Mouse (Mus musculus): Measurements from ENCODE around the gene Corin. TPM values are rescaled to one million over a fixed set of nuclear protein-coding genes. Genes with fewer than 3 reads are reported as not detected.

Gene Corin
- polyA plus RNA-seq, 1 experiment from 2014 or later: 4.0 TPM

- Histone ChIP-seq H3K27me3 (no peaks in the 10 kb centered on the region), H3K9me3 (no peaks in the 10 kb centered on the region), H3K4me1 (no peaks in the 10 kb centered on the region), H3K4me2 (replicated peaks) (no peak overlapping the region), H3K4me3 (no peak overlapping the region), H3K27ac (no peak overlapping the region), H3K9ac (no peak overlapping the region), H3K36me3 (no peaks in the 10 kb centered on the region)
- 89% methylated on average over 11 of the region's 11 CpGs for WGBS
- no peak for ATAC-seq (ENCODE audit: low FRiP score, low read depth)
Observed at GRCm38 (mm10) chr5:72435085-72435484, 69.2 kb downstream of the Corin start.

- no peak for ATAC-seq (ENCODE audit: low FRiP score, low read depth)
- H3K4me1 ChIP-seq: no peaks in the 10 kb centered on the region
- WGBS: 72% methylated on average over 3 of the region's 3 CpGs
- no peaks in the 10 kb centered on the region for H3K9me3 ChIP-seq
- no peak overlapping the region for H3K27ac ChIP-seq
- H3K27me3 ChIP-seq: no peaks in the 10 kb centered on the region
- no peaks in the 10 kb centered on the region for H3K36me3 ChIP-seq
- no peak overlapping the region for H3K9ac ChIP-seq
- no peak overlapping the region for H3K4me3 ChIP-seq
- no peak overlapping the region for H3K4me2 ChIP-seq (replicated peaks)
Observed at GRCm38 (mm10) chr5:72431856-72432255, 72.4 kb downstream of the Corin start.

GRCm38 (mm10) chr5:72427556-72427955 lies 76.7 kb downstream of the Corin start:
- Histone ChIP-seq H3K9me3 (no peaks in the 10 kb centered on the region), H3K36me3 (no peaks in the 10 kb centered on the region), H3K4me3 (no peak overlapping the region), H3K27ac (no peak overlapping the region), H3K4me2 (replicated peaks) (no peak overlapping the region), H3K9ac (no peak overlapping the region), H3K27me3 (no peaks in the 10 kb centered on the region), H3K4me1 (no peaks in the 10 kb centered on the region)
- 80% methylated on average over 4 of the region's 4 CpGs for WGBS
- ATAC-seq (ENCODE audit: low FRiP score, low read depth): no peak

- Histone ChIP-seq H3K4me3 (no peak overlapping the region), H3K4me2 (replicated peaks) (no peak overlapping the region)
Observed at GRCm38 (mm10) chr5:72425342-72426010, 78.8 kb downstream of the Corin start.

GRCm38 (mm10) chr5:72411874-72412329 lies 92.4 kb downstream of the Corin start:
- WGBS: 53% methylated on average over 10 of the region's 10 CpGs
- Histone ChIP-seq H3K9ac (no peak overlapping the region), H3K27me3 (no peaks in the 10 kb centered on the region), H3K9me3 (no peaks in the 10 kb centered on the region), H3K4me3 (no peak overlapping the region), H3K4me1 (no peaks in the 10 kb centered on the region), H3K36me3 (no peaks in the 10 kb centered on the region), H3K4me2 (replicated peaks) (no peak overlapping the region), H3K27ac (no peak overlapping the region)
- no peak for ATAC-seq (ENCODE audit: low FRiP score, low read depth)

More at GRCm38 (mm10) chr5:72425342-72426010, 78.8 kb downstream of the Corin start:
- no peaks in the 10 kb centered on the region for H3K27me3 ChIP-seq
- H3K27ac ChIP-seq: no peak overlapping the region
- H3K9ac ChIP-seq: no peak overlapping the region
- ATAC-seq (ENCODE audit: low FRiP score, low read depth): no peak
- no peaks in the 10 kb centered on the region for H3K9me3 ChIP-seq
- no peaks in the 10 kb centered on the region for H3K36me3 ChIP-seq
- H3K4me1 ChIP-seq: no peaks in the 10 kb centered on the region

GRCm38 (mm10) chr5:72410841-72411240 lies 93.4 kb downstream of the Corin start:
- 90% methylated on average over 3 of the region's 3 CpGs for WGBS
- H3K27ac ChIP-seq: no peak overlapping the region

GRCm38 (mm10) chr5:72403376-72403775 lies 100.9 kb downstream of the Corin start:
- ATAC-seq (ENCODE audit: low FRiP score, low read depth): no peak
- Histone ChIP-seq H3K27me3 (no peaks in the 10 kb centered on the region), H3K4me2 (replicated peaks) (0 out of 2 replicates have a peak overlapping the region, but pooled peaks have one; percentile 9), H3K36me3 (no peaks in the 10 kb centered on the region), H3K9ac (no peak overlapping the region), H3K4me1 (peaks cover 19% of the 10 kb centered on the region), H3K4me3 (no peak overlapping the region), H3K9me3 (no peaks in the 10 kb centered on the region), H3K27ac (no peak overlapping the region)
- 61% methylated on average over 9 of the region's 9 CpGs for WGBS

More at GRCm38 (mm10) chr5:72410841-72411240, 93.4 kb downstream of the Corin start:
- no peaks in the 10 kb centered on the region for H3K27me3 ChIP-seq
- no peaks in the 10 kb centered on the region for H3K4me1 ChIP-seq
- no peaks in the 10 kb centered on the region for H3K36me3 ChIP-seq
- no peak for ATAC-seq (ENCODE audit: low FRiP score, low read depth)
- no peak overlapping the region for H3K4me3 ChIP-seq
- no peak overlapping the region for H3K9ac ChIP-seq
- no peak overlapping the region for H3K4me2 ChIP-seq (replicated peaks)
- no peaks in the 10 kb centered on the region for H3K9me3 ChIP-seq

- Histone ChIP-seq H3K9me3 (no peaks in the 10 kb centered on the region), H3K27me3 (no peaks in the 10 kb centered on the region), H3K9ac (no peak overlapping the region), H3K36me3 (no peaks in the 10 kb centered on the region), H3K4me3 (no peak overlapping the region), H3K4me1 (peaks cover 19% of the 10 kb centered on the region), H3K4me2 (replicated peaks) (0 out of 2 replicates have a peak overlapping the region, but pooled peaks have one; percentile 9), H3K27ac (no peak overlapping the region)
- WGBS: 29% methylated on average over 5 of the region's 5 CpGs
- ATAC-seq (ENCODE audit: low FRiP score, low read depth): no peak
Observed at GRCm38 (mm10) chr5:72402913-72403312, 101.4 kb downstream of the Corin start.

- Histone ChIP-seq H3K4me2 (replicated peaks) (no peak overlapping the region; the same call in 1 of the 2 replicates), H3K9me3 (no peaks in the 10 kb centered on the region), H3K4me3 (no peak overlapping the region), H3K27ac (no peak overlapping the region), H3K9ac (no peak overlapping the region), H3K36me3 (no peaks in the 10 kb centered on the region), H3K27me3 (no peaks in the 10 kb centered on the region), H3K4me1 (peaks cover 19% of the 10 kb centered on the region)
- no peak for ATAC-seq (ENCODE audit: low FRiP score, low read depth)
- 53% methylated on average over 10 of the region's 10 CpGs for WGBS
Observed at GRCm38 (mm10) chr5:72401778-72402177, 102.5 kb downstream of the Corin start.

- Histone ChIP-seq H3K4me2 (replicated peaks) (no peak overlapping the region; the same call in 1 of the 2 replicates), H3K4me3 (no peak overlapping the region), H3K36me3 (no peaks in the 10 kb centered on the region), H3K9ac (no peak overlapping the region), H3K4me1 (peaks cover 19% of the 10 kb centered on the region), H3K27me3 (no peaks in the 10 kb centered on the region), H3K9me3 (no peaks in the 10 kb centered on the region), H3K27ac (no peak overlapping the region)
- WGBS: 79% methylated on average over 3 of the region's 3 CpGs
- no peak; the same call in 1 of the 2 replicates for ATAC-seq (ENCODE audit: low FRiP score, low read depth)
Observed at GRCm38 (mm10) chr5:72401251-72401650, 103.0 kb downstream of the Corin start.

GRCm38 (mm10) chr5:72382148-72382547 lies 122.1 kb downstream of the Corin start:
- H3K9me3 ChIP-seq: no peaks in the 10 kb centered on the region
- no peak for ATAC-seq (ENCODE audit: low FRiP score, low read depth)
- no peak overlapping the region for H3K9ac ChIP-seq
- no peak overlapping the region for H3K27ac ChIP-seq
- H3K4me3 ChIP-seq: no peak overlapping the region
- 47% methylated on average over 1 of the region's 1 CpGs for WGBS
- no peaks in the 10 kb centered on the region for H3K4me1 ChIP-seq
- no peaks in the 10 kb centered on the region for H3K27me3 ChIP-seq
- no peak overlapping the region for H3K4me2 ChIP-seq (replicated peaks)
- H3K36me3 ChIP-seq: no peaks in the 10 kb centered on the region

GRCm38 (mm10) chr5:72380616-72381015 lies 123.7 kb downstream of the Corin start:
- no peak overlapping the region for H3K9ac ChIP-seq
- no peaks in the 10 kb centered on the region for H3K9me3 ChIP-seq
- WGBS: 80% methylated on average over 8 of the region's 8 CpGs
- H3K27ac ChIP-seq: no peak overlapping the region
- no peak overlapping the region for H3K4me3 ChIP-seq
- H3K36me3 ChIP-seq: no peaks in the 10 kb centered on the region
- no peaks in the 10 kb centered on the region for H3K4me1 ChIP-seq
- no peaks in the 10 kb centered on the region for H3K27me3 ChIP-seq
- H3K4me2 ChIP-seq (replicated peaks): no peak overlapping the region
- no peak for ATAC-seq (ENCODE audit: low FRiP score, low read depth)

- H3K9ac ChIP-seq: no peak overlapping the region
- H3K4me1 ChIP-seq: no peaks in the 10 kb centered on the region
- ATAC-seq (ENCODE audit: low FRiP score, low read depth): no peak
- H3K9me3 ChIP-seq: no peaks in the 10 kb centered on the region
- no peak overlapping the region for H3K27ac ChIP-seq
- H3K4me2 ChIP-seq (replicated peaks): no peak overlapping the region
- WGBS: 88% methylated on average over 3 of the region's 3 CpGs
- H3K4me3 ChIP-seq: no peak overlapping the region
- no peaks in the 10 kb centered on the region for H3K36me3 ChIP-seq
- H3K27me3 ChIP-seq: no peaks in the 10 kb centered on the region
Observed at GRCm38 (mm10) chr5:72368004-72368403, 136.3 kb downstream of the Corin start.
